Mouse (Mus musculus): ENCODE data around the gene Fndc5.

DNA sequence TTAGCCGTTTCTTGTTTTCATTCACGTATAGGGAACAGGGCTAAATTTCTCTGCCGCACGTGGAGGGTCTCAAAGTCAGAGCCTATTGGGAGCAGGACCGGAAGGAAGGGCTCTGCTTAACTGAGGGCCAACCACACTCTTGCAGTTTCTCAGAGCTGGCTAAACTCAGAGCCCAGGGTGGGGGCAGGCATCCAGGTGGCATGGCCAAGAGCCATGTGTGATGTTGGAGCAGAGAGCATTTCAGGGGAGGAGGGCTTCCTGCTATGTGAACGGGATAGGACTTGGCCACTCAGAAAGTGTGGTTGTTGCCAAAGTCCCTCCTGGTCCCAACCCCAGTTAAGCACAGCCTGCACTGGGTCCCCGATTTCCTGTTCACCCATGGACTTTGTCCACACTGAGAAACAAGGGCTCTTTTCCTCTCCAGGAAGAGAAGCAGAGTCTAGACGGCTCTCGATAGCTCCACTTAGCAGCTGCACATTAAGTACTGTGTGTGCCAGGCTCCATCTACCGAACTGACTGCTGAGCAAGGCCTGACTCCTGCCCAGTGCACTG is 29.4 kb upstream of the Fndc5 start:
- TF ChIP-seq CTCF (IDR thresholded peaks at IDR 0.05; ENCODE audit: low read depth, low read length) (no peak), POLR2A (IDR thresholded peaks at IDR 0.05; ENCODE audit: extremely low read depth, insufficient read depth, low read length) (no peak)

Data from liver, adult 2 months (tissue).